Mouse (Mus musculus) bone marrow, adult 2 months (tissue): ENCODE measurements around the gene 1700001O22Rik. TPM values are rescaled to one million over a fixed set of nuclear protein-coding genes. Genes with fewer than 3 reads are reported as not detected.
A peak's percentile ranks its signal among the peaks of the same experiment; 100 is the strongest.

Source experiments
- H3K27ac ChIP-seq: fragments of 200-500 bp; 2 replicates; pipeline ENCODE4 v1.5.1; 2012; ENCODE audit warnings: low read depth, mild to moderate bottlenecking, control low read depth, inconsistent platforms, low read length; ENCODE audit not compliant: control insufficient read depth, poor library complexity, insufficient read depth
- H3K4me1 ChIP-seq: fragments of 200-500 bp; 2 replicates; pipeline ENCODE4 v1.6.1; 2011; ENCODE audit warnings: low read length; ENCODE audit not compliant: control insufficient read depth, insufficient read depth
- H3K4me3 ChIP-seq: fragments of 200-500 bp; replicated peaks from 2 replicates; pipeline ENCODE3; 2011; ENCODE audit warnings: mild to moderate bottlenecking, low read depth, low read length, control low read depth; ENCODE audit not compliant: control insufficient read depth
- CTCF ChIP-seq: fragments of 200-500 bp; IDR thresholded peaks from 2 replicates; pipeline ENCODE4 v1.5.1; 2011; ENCODE audit warnings: low read length, control low read depth; ENCODE audit not compliant: control insufficient read depth, insufficient read depth
- POLR2A ChIP-seq: fragments of 200-500 bp; IDR thresholded peaks from 2 replicates; pipeline ENCODE4 v1.6.1; 2011; ENCODE audit warnings: low read depth, mild to moderate bottlenecking, control low read depth, low read length, borderline replicate concordance; ENCODE audit not compliant: control insufficient read depth
- WGBS: fragments of 180-500 bp; shearing (Covaris S2); methylation state at CpG from one replicate; pipeline ENCODE4 v1.1.7; 2018; 5-methylcytosine and 5-hydroxymethylcytosine counted together
- polyA plus RNA-seq: library from polyadenylated mRNA; stranded (reverse); fragments of >200 nt; gene quantifications from 2 replicates; pipeline ENCODE4 v1.2.4, GENCODE M21; 2011; ENCODE audit warnings: low replicate concordance; ENCODE audit not compliant: missing spikeins, insufficient read depth, insufficient read length

The 1700001O22Rik gene
- polyA plus RNA-seq, 1 experiment, result not detected

DNA sequence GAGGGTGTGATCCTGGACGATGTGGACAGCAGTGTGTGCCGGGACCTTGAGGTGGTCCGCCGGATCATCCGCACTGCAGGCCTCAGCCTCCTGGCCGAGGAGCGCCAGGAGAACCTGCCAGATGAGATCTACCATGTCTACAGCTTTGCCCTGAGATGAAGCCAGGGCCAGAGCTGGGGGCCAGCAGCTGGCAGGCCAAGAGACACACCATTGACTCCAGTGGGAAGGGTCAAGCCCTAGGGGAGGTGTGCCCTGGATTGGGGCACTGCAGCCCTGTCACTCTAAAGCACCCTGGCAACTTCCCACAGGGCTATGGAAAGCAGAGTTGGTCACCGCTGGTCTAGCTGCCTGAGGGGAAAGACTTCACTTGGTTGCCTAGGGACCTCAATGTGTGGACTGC, 19.0 kb upstream of the 1700001O22Rik start:
- WGBS, result 91% methylated on average over 8 of the region's 8 CpGs
- TF ChIP-seq CTCF (no peak), POLR2A (0 out of 2 replicates have a peak, but pooled peaks have one; percentile 17)
- H3K4me3 ChIP-seq, result no peak overlapping the region
- H3K4me1 ChIP-seq, result peaks cover 5% of the 10 kb centered on the region
- no peak overlapping the region for H3K27ac ChIP-seq

DNA sequence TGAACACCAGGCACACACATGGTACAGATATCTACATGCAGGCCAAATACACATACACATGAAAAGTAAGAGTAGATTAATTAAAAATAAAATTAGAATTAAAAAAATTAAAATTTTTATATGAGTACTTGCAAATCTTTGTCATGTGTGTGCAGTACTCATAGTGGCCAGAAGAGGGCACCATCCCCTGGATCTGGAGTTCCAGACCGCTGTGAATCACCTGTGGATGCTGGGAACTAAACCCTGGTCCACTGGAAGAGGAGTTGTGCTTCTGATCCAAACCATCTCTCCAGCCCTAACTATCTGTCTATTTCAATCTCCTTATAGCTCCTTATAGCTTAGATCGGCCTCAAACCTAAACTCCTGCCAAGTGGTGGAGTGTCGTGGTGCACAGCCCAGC, 17.6 kb upstream of the 1700001O22Rik start:
- H3K27ac ChIP-seq, result no peak overlapping the region
- H3K4me1 ChIP-seq, result no peaks in the 10 kb centered on the region
- WGBS, result 96% methylated on average over 3 of the region's 3 CpGs
- peak; percentile 46; the same call in 1 of the 2 replicates for TF ChIP-seq CTCF
- TF ChIP-seq POLR2A, result no peak
- H3K4me3 ChIP-seq, result no peak overlapping the region

DNA sequence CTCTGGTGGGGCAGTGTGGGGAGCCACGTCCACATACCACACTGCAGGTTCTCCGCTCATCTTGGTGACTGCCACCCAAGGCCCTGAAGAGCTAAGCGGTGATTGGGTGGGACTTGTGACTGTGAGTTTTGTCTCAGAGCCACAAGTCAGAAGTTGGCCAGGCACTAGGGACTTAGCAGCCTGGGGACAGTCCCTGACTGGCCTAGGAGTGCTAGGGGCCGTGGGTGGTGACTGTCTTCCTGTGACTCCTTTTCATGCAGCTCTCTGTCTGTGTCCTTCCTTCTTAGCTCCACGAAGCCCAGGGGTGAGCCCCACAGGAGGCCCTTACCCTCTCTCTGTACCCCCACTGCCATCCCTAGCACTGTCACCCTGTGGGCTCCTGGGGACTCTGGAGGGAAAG, 16.4 kb upstream of the 1700001O22Rik start:
- TF ChIP-seq POLR2A (no peak), CTCF (no peak)
- no peak overlapping the region for H3K27ac ChIP-seq
- WGBS, result 90% methylated on average over 5 of the region's 5 CpGs
- no peaks in the 10 kb centered on the region for H3K4me1 ChIP-seq
- no peak overlapping the region for H3K4me3 ChIP-seq

DNA sequence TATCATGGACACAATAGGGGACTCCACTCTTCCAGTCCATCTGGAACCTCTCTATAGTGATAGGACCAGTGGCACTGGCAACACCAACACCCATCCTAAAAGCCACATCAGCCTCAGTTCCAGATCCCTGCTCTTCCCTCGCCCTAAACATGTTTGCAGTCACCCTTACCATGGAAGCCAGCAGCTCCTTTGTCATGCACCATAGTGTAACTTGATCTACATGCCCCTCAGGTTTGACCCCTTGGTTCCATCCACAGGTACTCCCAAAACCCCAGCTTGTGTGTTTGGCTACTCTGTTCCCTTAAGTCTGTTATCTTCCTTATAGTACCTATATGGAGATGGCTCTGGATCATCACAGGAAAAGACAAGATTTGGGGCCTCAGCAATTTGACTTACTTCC, 12.9 kb upstream of the 1700001O22Rik start:
- Histone ChIP-seq H3K4me1 (no peaks in the 10 kb centered on the region), H3K27ac (no peak overlapping the region), H3K4me3 (no peak overlapping the region)
- TF ChIP-seq CTCF, result no peak
- no peak for TF ChIP-seq POLR2A
- WGBS, result 84% methylated on average over 1 of the region's 1 CpGs

DNA sequence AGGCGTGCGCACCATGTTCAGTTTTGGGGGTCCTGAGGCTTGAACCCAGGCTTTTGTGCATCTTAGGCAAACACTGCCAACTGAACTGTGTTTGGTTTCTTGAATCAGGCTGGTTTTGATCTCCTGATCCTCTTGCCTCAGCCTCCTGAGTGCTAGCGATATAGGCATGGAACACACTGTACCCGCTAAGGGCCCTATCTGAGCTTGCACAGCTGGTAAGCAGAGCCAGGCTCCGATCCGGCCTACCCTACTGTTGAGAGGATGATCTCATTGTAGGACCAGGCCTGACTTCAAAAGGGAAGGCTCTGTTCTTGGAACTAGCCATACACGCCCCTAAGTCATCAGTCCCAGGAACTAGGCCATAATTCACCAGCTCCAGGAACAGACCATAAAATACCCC, 7.1 kb upstream of the 1700001O22Rik start:
- Histone ChIP-seq H3K4me1 (peaks cover 4% of the 10 kb centered on the region), H3K4me3 (no peak overlapping the region), H3K27ac (no peak overlapping the region)
- WGBS, result 85% methylated on average over 7 of the region's 7 CpGs
- TF ChIP-seq CTCF (no peak), POLR2A (no peak)

DNA sequence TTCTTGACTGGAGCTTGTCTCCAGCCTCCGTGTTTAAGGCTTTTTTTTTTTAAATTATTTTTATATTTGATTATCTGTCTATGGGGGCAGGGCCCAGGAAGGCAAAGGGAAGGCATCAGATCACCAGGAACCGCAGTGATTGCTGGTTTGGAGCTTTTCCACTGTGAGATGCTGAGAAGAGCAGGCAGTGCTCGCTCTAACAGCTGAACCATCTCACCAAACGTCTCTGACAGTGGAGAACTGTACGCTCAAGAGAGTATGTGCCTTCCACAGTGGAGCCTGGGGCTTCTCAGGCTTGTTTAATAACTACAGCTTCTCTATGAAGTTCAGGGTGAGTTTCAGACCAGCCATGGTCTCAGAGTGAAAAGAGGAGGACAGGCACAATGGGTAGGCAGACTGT, 6.0 kb upstream of the 1700001O22Rik start:
- Histone ChIP-seq H3K27ac (no peak overlapping the region), H3K4me3 (no peak overlapping the region), H3K4me1 (peaks cover 4% of the 10 kb centered on the region)
- 83% methylated on average over 5 of the region's 5 CpGs for WGBS
- TF ChIP-seq POLR2A (no peak), CTCF (no peak)

DNA sequence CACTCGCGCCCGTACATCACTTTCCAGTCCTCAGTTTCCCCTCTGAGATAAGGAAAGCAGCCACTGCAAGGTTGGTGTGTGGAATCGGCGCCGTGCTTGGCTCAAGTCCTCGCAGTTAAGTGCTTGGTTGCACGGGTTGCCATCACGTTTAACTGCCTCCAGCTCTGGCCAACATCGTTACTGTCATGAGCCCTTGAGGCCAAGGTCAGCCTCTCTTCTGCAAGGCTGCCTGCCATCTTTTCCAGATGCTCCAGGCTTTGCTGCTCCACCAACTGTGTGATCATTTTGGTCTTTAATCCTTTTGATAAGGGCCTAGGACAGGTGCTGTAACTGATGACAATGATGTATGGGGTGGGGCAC, 4.8 kb upstream of the 1700001O22Rik start:
- 3% methylated on average over 10 of the region's 10 CpGs for WGBS
- Histone ChIP-seq H3K4me1 (peaks cover 4% of the 10 kb centered on the region), H3K27ac (no peak overlapping the region)

DNA sequence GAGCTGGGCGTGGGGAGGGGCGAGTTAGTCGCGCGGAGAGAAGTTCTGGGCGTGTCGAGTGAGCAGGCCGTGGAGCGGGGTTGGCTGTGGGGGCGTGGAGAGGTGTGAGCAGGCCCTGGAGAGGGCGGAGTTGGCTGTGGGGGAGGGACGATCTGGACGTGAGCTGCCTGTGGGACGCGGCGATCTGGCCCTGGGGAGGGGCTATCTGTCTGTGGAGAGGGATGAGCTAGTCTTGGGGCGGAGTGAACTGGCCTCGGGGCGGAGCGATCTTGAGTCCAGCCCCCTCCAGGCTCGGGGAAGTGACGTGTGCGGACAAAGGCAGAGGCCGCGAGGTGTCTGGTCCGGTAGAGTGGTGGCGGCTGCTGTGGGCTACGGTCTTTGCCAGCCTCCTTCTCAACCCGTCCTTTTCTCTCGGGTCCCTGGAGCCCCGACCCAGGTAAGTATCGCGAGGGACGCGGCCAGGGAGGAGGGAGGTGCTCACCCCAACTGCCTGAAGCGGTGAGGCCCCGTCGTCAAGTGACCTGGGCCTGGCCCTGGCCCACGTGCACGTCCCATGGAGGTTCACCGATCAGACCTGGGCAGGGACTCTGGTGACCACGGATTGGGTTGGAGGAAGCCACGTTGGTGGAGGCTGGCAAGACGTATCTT, 4.3 kb upstream of the 1700001O22Rik start, which contains the start of gene Ntmt1:
Gene Ntmt1, plus strand, starts transcription at position 179 of the 648 bp plus-strand sequence.
- peak within 1 kb of the TSS; percentile 28; the same call in 1 of the 2 replicates for H3K27ac ChIP-seq
- WGBS, result under 1% methylated on average over 44 of the region's 44 CpGs
- peak within 1 kb of the TSS; percentile 80 for H3K4me3 ChIP-seq
- peaks cover 4% of the 10 kb centered on the region for H3K4me1 ChIP-seq
- TF ChIP-seq CTCF, result 0 out of 2 replicates have a peak, but pooled peaks have one; percentile 12
- TF ChIP-seq POLR2A, result peak; percentile 92; the same call in 1 of the 2 replicates

More for the DNA sequence above, 4.8 kb upstream of the 1700001O22Rik start:
- TF ChIP-seq POLR2A (no peak), CTCF (no peak)
- H3K4me3 ChIP-seq, result peak overlapping the region; percentile 80
